Mouse (Mus musculus) midbrain, embryonic 10.5 days (tissue): Measurements from ENCODE around the gene Epb41l1. TPM values are rescaled to one million over a fixed set of nuclear protein-coding genes. Genes with fewer than 3 reads are reported as not detected.

Source experiments
- DNase-seq: peaks from one replicate; pipeline ENCODE4 v3.0.0-alpha.2; 2017; ENCODE audit warnings: low spot score
- H3K27ac ChIP-seq: fragments of 300-500 bp; sonication (generic); replicated peaks from 2 replicates; pipeline ENCODE4 v1.5.1; 2016; ENCODE audit warnings: mild to moderate bottlenecking
- H3K27me3 ChIP-seq: fragments of 300-500 bp; sonication (generic); 2 replicates; pipeline ENCODE4 v1.6.1; 2016; ENCODE audit warnings: low read depth, mild to moderate bottlenecking; ENCODE audit not compliant: poor library complexity, severe bottlenecking
- H3K36me3 ChIP-seq: fragments of 300-500 bp; sonication (generic); 2 replicates; pipeline ENCODE4 v1.6.1; 2016; ENCODE audit warnings: mild to moderate bottlenecking, moderate library complexity
- H3K4me1 ChIP-seq: fragments of 300-500 bp; sonication (generic); 2 replicates; pipeline ENCODE4 v1.6.1; 2016
- H3K4me3 ChIP-seq: fragments of 300-500 bp; sonication (generic); 2 replicates; pipeline ENCODE4 v1.5.1; 2016; ENCODE audit warnings: mild to moderate bottlenecking, moderate library complexity
- H3K9me3 ChIP-seq: fragments of 300-500 bp; sonication (generic); replicated peaks from 2 replicates; pipeline ENCODE4 v1.6.1; 2016; ENCODE audit warnings: mild to moderate bottlenecking
- WGBS: fragments of 180-500 bp; shearing (Covaris S2); methylation state at CpG from one replicate; pipeline ENCODE4 v1.1.7; 2016; 5-methylcytosine and 5-hydroxymethylcytosine counted together
- polyA plus RNA-seq: library from polyadenylated mRNA; unstranded; fragments of >200 nt; fragmentation: Nextera tagmentation; extraction: Ambion mirVana; gene quantifications from 2 replicates; pipeline ENCODE4 v1.2.1, GENCODE M21; 2016

The Epb41l1 gene
- polyA plus RNA-seq, 1 experiment from 2014 or later, result 1.3 TPM

DNA sequence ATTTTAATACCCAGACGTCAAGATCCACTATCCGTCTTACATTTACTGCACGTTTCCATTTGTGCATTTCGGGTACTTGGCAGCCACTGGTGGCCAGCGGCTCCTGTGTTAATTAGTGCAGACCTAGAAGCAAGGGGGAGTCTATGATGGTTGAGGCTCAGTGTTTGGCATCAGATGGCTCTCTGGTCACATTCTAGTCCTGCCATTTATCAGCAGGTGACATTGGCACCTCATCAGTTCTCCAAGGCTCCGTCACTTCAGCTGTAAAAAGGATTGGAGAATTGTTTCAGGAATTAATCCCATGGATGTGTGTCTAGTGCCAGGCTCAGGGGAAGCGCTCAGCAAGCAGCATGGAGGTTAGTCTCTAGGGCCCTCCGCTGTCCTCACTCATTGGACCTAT, 51.6 kb downstream of the Epb41l1 start:
- H3K27ac ChIP-seq, result no peak overlapping the region
- WGBS, result 92% methylated on average over 8 of the region's 8 CpGs
- no peak overlapping the region for H3K4me3 ChIP-seq
- no peaks in the 10 kb centered on the region for H3K9me3 ChIP-seq
- no peaks in the 10 kb centered on the region for H3K36me3 ChIP-seq
- peaks cover 41% of the 10 kb centered on the region for H3K4me1 ChIP-seq
- peaks cover 32% of the 10 kb centered on the region for H3K27me3 ChIP-seq
- no peak for DNase-seq

DNA sequence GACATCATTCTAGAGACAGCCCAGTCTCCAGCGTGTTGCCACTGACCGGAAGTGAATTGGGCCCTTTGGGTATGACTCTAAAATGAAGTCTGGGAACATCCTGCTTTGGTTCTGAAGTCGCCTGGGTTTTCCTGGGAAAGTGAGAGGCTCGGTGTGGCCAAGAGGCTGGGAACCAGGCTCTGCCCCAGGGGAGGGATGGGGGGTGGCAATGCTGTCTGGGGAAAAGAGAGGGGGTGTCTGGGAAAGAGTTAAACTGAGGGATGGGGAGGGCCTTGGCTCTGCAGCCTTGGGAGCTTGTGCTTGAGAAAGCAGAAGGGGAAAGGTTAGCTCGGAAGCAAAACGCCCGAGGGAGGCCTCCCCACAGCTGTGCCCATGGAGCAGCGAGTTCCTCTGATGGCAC, 53.0 kb downstream of the Epb41l1 start:
- H3K27ac ChIP-seq, result no peak overlapping the region
- no peak overlapping the region for H3K4me3 ChIP-seq
- H3K27me3 ChIP-seq, result peaks cover 38% of the 10 kb centered on the region
- H3K36me3 ChIP-seq, result no peaks in the 10 kb centered on the region
- H3K9me3 ChIP-seq, result no peaks in the 10 kb centered on the region
- 71% methylated on average over 8 of the region's 8 CpGs for WGBS
- peaks cover 45% of the 10 kb centered on the region for H3K4me1 ChIP-seq
- no peak for DNase-seq

DNA sequence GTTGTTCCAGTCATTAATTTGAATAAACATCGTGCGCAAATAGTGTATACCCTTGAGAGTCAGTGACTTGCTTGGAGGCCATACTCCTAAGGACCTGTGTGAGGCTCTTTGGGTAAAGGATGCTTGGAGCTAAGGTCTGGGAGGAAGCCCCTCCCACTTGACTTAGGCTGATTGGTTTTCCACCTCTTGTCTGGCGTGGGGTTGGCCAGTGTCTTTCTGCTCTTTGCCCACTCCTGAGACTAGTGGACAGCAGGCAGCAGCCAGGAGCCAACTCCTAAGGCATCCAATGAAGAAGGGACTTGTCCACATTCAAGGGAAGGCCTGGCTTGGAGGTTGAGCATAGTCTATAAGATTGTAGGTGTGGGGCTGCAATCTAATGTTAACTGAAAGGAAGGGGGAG, 53.4 kb downstream of the Epb41l1 start:
- H3K36me3 ChIP-seq, result no peaks in the 10 kb centered on the region
- peaks cover 38% of the 10 kb centered on the region for H3K27me3 ChIP-seq
- H3K27ac ChIP-seq, result no peak overlapping the region
- no peaks in the 10 kb centered on the region for H3K9me3 ChIP-seq
- no peak for DNase-seq
- no peak overlapping the region for H3K4me3 ChIP-seq
- WGBS, result 47% methylated on average over 3 of the region's 3 CpGs
- peaks cover 45% of the 10 kb centered on the region for H3K4me1 ChIP-seq

DNA sequence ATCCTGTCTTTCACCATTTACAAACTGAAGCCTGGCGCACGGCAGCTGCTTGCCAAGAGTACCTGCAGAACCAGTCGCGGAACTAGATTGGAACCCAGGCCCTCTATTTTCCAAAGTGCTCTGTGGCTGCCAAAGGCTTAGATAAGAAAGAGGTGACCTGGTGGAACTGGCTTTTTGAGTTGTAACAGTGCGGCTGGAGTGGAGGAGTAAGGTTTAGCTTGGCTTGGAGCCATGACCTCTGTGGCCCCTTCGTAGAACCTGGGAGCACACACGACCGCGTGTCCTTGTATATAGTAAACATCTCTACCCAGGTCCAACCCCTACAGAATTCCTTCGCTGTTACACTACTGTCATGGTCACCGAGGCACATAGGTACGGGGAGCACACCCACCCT, 54.2 kb downstream of the Epb41l1 start:
- Histone ChIP-seq H3K9me3 (no peaks in the 10 kb centered on the region), H3K27ac (peak overlapping the region; percentile 90), H3K36me3 (no peaks in the 10 kb centered on the region), H3K4me3 (peak overlapping the region; percentile 79), H3K4me1 (peaks cover 50% of the 10 kb centered on the region), H3K27me3 (peaks cover 38% of the 10 kb centered on the region)
- DNase-seq, result no peak
- WGBS, result 29% methylated on average over 12 of the region's 12 CpGs

DNA sequence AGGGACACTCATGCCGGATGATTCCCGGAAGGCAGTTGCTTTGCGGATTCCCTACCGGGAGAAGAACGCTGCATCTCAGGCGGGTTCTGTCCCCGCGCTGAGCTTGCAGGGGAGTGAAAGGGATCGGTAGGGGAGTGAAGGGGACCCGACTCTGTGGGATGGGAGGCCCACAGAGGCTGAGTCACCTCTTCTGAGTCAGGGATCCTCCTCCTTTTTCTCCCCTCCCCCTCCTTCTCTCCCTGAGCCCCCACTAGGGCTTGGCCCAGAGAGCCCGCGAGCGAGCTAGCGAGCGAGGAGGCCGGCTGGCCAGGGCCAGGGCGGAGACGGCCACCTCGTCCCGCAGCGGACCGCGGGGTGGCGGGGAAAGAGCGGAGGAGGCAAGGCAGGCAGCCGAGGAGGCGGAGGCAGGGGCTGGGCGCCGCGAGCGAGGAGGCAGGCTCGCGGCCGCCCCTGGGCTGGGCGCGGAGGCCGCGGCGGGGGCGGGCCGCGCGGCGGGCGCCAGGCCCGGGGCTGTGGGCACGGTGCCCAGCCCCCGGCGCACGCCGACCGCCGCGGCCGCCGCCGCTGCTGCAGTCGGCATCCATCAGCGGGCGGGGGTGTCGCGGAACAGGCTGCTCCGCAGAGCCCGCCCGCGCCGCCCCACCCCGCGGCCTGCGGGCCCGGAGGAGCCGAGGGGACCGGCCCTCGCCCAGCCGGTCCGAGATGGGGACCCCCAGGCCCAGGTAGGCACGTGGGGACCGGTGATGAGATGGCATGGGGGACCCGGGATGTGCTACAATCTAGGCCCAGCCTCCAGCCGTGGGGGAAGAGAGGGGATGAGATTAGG, 54.8 kb downstream of the Epb41l1 start:
- Histone ChIP-seq H3K9me3 (no peaks in the 10 kb centered on the region; the same call in 1 of the 2 replicates), H3K27ac (peak overlapping the region; percentile 90), H3K4me3 (peak overlapping the region; percentile 79), H3K36me3 (no peaks in the 10 kb centered on the region), H3K4me1 (peaks cover 50% of the 10 kb centered on the region), H3K27me3 (peaks cover 38% of the 10 kb centered on the region)
- peak; percentile 77 for DNase-seq
- under 1% methylated on average over 78 of the region's 80 CpGs for WGBS

DNA sequence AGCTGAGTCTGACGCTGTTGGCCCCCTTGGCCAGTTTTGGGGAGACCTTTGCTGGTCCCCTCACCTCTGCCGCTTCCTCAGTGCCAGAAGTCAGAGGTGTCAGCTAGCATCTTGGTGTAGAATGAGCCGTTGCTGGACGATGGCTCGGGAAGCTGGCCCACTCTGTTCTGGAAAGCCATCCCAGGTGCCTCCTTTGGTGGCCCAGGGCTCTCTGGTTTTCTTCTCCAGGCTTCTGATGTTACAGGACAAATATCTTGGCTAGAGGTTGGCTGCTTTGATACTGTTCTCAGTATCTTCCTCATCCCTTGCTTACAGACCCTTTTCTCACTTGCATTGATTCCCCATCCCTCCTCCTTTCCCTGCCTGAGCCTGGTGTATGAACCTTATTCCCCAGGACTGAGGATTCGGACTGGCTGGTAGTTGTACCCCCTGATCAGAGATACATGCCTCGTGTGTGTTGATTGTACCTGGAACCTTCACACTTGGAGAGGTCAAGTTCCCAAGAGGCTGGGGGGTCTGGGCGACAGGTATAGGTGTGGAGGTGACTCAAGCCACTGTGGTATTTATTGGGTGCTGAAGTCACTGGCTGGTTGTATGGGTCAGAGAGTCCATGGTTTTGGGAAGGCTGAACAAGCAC, 55.5 kb downstream of the Epb41l1 start:
- WGBS, result 30% methylated on average over 8 of the region's 8 CpGs
- Histone ChIP-seq H3K27ac (peak overlapping the region; percentile 90), H3K4me1 (peaks cover 44% of the 10 kb centered on the region), H3K27me3 (peaks cover 38% of the 10 kb centered on the region), H3K36me3 (no peaks in the 10 kb centered on the region), H3K4me3 (peak overlapping the region; percentile 79), H3K9me3 (no peaks in the 10 kb centered on the region; the same call in 1 of the 2 replicates)
- no peak for DNase-seq

DNA sequence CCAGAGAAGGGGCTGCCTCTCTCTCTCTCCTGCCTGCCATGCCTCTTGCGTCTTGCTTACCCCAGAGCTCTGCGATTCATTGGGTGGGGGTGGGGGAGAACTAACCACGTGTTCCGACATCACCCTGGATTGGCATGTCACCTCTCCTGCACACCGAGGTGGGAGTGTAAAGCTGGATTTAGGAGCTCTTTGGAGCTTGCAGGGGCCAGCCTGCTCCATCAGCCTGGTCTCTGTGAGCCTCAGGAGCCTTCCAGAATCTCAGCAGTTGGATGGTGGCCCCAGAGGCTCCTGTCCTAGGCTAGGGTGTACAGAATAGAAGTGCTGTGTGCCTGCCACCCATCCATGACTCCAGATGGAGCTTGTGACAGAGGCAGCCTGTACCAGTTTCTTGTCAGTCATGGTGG, 56.0 kb downstream of the Epb41l1 start:
- Histone ChIP-seq H3K36me3 (no peaks in the 10 kb centered on the region), H3K4me1 (peaks cover 44% of the 10 kb centered on the region), H3K9me3 (no peaks in the 10 kb centered on the region; the same call in 1 of the 2 replicates), H3K27me3 (peaks cover 38% of the 10 kb centered on the region), H3K27ac (no peak overlapping the region), H3K4me3 (peak overlapping the region; percentile 79; the same call in 1 of the 2 replicates)
- no peak for DNase-seq
- WGBS, result 59% methylated on average over 5 of the region's 5 CpGs

DNA sequence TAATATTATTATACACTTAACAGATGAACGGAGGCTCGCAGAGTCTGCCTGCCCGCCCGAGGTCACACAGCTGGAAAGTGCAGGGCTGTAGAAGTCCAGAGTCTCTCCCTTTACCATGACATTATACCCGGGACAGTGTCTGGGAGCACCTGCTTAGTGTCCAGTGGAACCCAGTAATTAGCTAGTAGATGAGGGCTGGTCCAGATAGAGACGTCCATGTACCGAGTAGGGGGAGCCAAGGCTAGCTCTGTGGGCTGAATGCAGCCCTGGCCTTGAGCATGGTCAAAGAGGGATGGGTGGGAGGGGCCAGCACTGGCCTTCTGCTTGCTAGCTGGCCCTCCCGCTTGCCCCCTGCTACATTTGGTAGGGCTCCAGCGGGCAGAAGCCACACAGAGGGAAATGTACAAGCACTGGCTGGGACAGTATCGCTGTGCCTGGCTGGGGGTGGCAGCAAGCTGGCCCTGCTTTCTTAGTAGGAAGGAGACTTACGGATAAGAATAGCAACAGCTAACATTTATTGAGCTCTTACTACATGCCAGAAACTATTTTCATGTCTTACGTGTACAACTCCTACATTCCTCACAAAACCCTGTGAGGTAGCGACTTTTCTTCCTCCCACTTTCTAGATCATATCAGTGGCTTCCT, 57.5 kb downstream of the Epb41l1 start:
- H3K9me3 ChIP-seq, result no peaks in the 10 kb centered on the region; the same call in 1 of the 2 replicates
- H3K27ac ChIP-seq, result no peak overlapping the region
- H3K4me3 ChIP-seq, result no peak overlapping the region
- H3K27me3 ChIP-seq, result peaks cover 38% of the 10 kb centered on the region
- H3K36me3 ChIP-seq, result no peaks in the 10 kb centered on the region
- 87% methylated on average over 13 of the region's 13 CpGs for WGBS
- DNase-seq, result no peak
- peaks cover 44% of the 10 kb centered on the region for H3K4me1 ChIP-seq

DNA sequence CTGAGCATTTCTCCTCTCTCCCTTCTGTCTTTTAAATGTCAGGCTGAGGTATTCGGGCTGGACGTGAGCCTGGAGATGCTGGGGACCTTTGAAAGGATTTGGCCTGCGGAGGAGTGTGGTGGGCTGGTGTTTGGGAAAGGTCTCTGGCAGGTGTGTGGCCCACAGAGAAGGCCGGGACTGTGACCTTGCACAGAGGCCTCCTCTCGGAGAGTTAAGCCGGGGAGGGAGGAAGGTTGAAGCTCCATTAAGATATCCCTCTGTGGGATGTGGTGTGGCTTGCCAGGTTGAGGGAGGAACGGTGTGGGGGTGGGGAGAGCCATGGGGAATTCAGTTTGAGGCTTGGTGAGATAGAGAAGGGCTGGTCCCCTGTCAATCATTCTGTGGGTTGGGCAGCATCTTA, 59.1 kb downstream of the Epb41l1 start:
- no peak overlapping the region for H3K27ac ChIP-seq
- peaks cover 34% of the 10 kb centered on the region for H3K27me3 ChIP-seq
- peaks cover 16% of the 10 kb centered on the region for H3K9me3 ChIP-seq
- WGBS, result 77% methylated on average over 7 of the region's 7 CpGs
- H3K4me3 ChIP-seq, result no peak overlapping the region
- H3K4me1 ChIP-seq, result peaks cover 32% of the 10 kb centered on the region
- no peak for DNase-seq
- H3K36me3 ChIP-seq, result peaks cover 9% of the 10 kb centered on the region

DNA sequence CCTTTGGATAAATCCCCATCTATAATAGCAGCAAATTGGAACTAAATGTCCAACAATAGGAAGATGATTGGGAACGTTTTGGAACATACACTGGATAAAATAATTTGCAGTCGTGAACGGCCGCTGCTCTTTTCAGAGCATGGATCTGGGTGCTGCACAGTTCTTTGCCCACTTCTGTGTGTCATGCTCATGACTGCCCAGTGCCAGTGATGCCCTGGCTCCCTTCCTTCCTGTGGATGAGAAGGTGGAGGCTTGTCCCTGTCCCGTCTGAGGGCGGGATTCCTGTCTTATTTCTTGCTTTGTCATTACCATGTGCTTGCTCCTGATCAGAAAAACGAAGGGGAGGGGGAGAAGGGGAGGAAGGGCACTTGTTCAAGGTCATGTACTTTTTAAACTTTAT, 59.6 kb downstream of the Epb41l1 start:
- no peak overlapping the region for H3K4me3 ChIP-seq
- peaks cover 16% of the 10 kb centered on the region for H3K9me3 ChIP-seq
- H3K36me3 ChIP-seq, result peaks cover 9% of the 10 kb centered on the region
- WGBS, result 81% methylated on average over 7 of the region's 7 CpGs
- peaks cover 32% of the 10 kb centered on the region for H3K27me3 ChIP-seq
- peaks cover 28% of the 10 kb centered on the region for H3K4me1 ChIP-seq
- no peak for DNase-seq
- no peak overlapping the region for H3K27ac ChIP-seq

DNA sequence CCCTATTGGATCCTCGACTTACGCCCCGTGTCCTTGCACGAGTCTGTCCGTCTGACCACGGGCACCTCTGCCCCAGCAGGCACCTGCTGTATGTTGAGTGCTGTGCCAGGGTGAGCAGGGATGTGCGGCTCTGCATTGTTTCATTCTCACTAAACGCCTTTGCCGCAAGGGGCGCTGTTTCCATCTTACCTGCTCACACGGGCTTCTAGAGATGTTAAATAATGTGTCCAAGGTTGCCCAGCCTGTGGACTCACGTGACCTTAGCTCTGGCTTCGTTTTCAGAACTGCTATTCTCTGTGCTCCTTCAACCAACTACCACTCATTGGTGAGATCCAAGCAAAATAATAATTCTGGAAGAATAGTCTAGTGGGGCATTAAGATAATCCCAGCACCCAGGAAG, 61.6 kb downstream of the Epb41l1 start:
- Histone ChIP-seq H3K4me3 (no peak overlapping the region), H3K9me3 (peaks cover 16% of the 10 kb centered on the region), H3K4me1 (peaks cover 13% of the 10 kb centered on the region), H3K27me3 (peaks cover 17% of the 10 kb centered on the region), H3K36me3 (peaks cover 9% of the 10 kb centered on the region), H3K27ac (no peak overlapping the region)
- peak; percentile 36 for DNase-seq
- 36% methylated on average over 13 of the region's 13 CpGs for WGBS

DNA sequence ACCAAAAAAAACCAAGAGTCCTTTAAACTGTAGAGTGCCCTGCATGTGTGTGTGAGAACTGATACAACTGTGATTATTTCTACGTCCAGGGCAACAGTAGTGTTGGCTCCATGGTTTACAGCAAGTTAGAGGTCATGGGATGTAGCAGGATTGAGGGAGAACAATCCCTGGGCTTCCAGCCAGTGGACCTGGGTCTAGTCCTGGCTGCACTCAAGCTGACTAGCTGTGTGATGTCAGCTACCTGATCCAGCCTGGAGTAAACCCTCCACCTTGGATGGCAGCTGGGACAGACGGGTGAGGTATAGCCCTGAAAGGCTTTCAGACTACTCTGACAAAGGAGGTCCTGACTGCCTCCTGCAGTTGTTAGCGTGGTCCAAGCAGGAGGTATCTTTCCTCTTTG, 62.1 kb downstream of the Epb41l1 start:
- 93% methylated on average over 3 of the region's 3 CpGs for WGBS
- Histone ChIP-seq H3K27ac (no peak overlapping the region), H3K4me3 (no peak overlapping the region), H3K27me3 (peaks cover 12% of the 10 kb centered on the region), H3K36me3 (peaks cover 9% of the 10 kb centered on the region), H3K4me1 (peaks cover 14% of the 10 kb centered on the region), H3K9me3 (peaks cover 16% of the 10 kb centered on the region)
- DNase-seq, result no peak

DNA sequence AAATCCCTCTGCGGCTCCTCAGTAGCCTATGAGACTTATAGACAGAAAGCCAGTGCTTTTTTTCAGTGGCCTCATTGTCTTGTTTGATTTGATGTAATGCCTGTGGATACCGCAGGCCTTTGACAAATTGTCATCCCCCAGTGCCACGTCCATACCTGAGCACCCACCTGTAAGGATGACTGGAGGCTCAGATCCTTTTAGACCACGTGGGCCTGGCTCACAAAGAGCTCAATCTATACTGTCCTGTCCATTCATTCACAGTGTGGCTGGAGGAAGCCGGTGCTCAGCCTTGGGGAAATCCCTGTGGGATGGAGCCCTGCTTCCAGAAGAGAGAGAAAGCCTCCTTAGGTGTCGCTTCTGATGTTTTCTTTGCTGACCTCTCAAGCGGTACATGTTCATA, 62.5 kb downstream of the Epb41l1 start:
- no peak overlapping the region for H3K4me3 ChIP-seq
- 81% methylated on average over 7 of the region's 7 CpGs for WGBS

More for the DNA sequence above, 62.5 kb downstream of the Epb41l1 start:
- peaks cover 9% of the 10 kb centered on the region for H3K36me3 ChIP-seq
- no peak overlapping the region for H3K27ac ChIP-seq
- no peak for DNase-seq
- H3K27me3 ChIP-seq, result peaks cover 10% of the 10 kb centered on the region
- H3K9me3 ChIP-seq, result peaks cover 16% of the 10 kb centered on the region
- peaks cover 18% of the 10 kb centered on the region for H3K4me1 ChIP-seq
